Mouse (Mus musculus): ENCODE data around the gene Eml2. TPM values are rescaled to one million over a fixed set of nuclear protein-coding genes. Genes with fewer than 3 reads are reported as not detected.
A peak's percentile ranks its signal among the peaks of the same experiment; 100 is the strongest.

Eml2 gene
- polyA plus RNA-seq, 1 experiment from 2014 or later = 6.1 TPM

DNA sequence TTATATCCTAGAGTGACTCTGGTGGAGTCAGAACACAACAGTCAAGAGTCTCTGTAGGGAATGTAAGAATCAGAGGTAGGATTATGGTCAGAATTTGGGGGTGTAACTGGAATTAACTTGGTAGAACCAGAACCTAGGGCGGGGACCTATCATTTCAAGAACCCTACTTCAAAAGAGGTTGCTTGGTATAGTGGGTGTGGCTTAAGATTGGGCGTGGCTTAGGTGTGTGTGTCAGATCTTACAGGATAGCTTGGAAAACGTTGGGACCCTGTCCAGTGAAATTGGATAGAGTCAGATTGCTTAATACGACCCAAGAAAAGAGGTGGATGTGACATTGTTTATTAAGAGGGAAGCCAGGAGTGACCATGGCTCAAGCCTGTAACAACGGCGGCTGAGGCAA is 3.7 kb downstream of the Eml2 start:
- Histone ChIP-seq H3K9ac (no peak overlapping the region), H3K9me3 (replicated peaks) (0 out of 2 replicates have a peak, but pooled peaks cover 7% of the 10 kb centered on the region), H3K4me2 (replicated peaks) (peak overlapping the region; percentile 56), H3K36me3 (peaks cover 13% of the 10 kb centered on the region; the same call in 1 of the 2 replicates), H3K27ac (no peak overlapping the region), H3K4me3 (0 out of 2 replicates have a peak overlapping the region, but pooled peaks have one; percentile 25), H3K27me3 (peaks cover 65% of the 10 kb centered on the region), H3K4me1 (peaks cover 49% of the 10 kb centered on the region)
- 38% methylated on average over 6 of the region's 6 CpGs for whole genome bisulfite sequencing
- no peak for ATAC-seq (ENCODE audit: low FRiP score)

DNA sequence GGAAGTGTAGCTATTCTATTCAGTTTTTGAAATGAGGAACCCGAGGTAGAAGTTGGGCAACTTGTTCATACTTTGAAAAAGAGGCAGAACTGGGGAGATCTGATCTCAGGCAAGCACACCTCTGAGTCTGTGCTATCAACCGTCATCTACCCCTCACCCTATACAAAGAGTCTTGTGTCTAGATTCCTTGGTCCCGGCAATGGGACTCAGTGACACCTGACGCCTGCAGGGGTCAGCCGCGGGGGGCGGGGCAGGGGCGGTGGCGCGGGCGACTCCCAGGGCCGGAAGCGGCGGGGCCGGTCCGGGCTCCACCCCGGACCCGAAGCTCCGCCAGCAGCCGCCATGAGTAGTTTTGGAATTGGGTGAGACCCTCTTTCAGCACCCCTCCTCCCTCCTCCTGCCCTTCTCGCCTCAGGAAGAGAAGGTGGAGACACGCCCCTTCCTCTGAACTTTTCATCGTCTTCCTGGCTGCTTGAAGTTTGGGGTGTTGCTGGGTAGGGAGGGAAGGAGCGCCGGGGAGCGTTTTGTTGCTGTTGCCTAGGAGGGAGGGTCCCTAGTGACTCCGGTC is 4.7 kb downstream of the Eml2 start:
- Histone ChIP-seq H3K27ac (no peak overlapping the region), H3K27me3 (peaks cover 58% of the 10 kb centered on the region), H3K4me3 (peak overlapping the region; percentile 41), H3K9me3 (replicated peaks) (0 out of 2 replicates have a peak, but pooled peaks cover 7% of the 10 kb centered on the region), H3K4me1 (peaks cover 47% of the 10 kb centered on the region), H3K4me2 (replicated peaks) (peak overlapping the region; percentile 52), H3K36me3 (peaks cover 18% of the 10 kb centered on the region), H3K9ac (peak overlapping the region; percentile 53; the same call in 1 of the 2 replicates)
- WGBS = 2% methylated on average over 26 of the region's 27 CpGs
- no peak for ATAC-seq (ENCODE audit: low FRiP score)

DNA sequence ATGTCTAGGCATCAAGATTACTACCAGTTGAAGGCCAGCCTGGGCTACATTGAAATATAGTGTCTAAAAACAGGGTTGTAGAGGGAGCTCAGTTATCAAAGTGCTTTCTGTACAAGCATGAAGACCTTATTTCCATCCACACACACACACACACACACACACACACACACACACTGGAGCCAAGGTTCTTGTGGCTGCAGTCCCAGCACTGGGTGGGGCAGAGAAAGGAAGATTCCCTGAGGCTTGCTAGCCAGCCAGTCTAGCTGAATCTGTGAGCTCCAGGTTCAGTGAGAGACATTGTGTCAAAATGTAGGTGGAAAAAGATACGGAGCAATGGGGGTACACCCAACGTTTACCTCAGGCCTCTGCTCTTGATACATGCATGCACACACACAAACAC is 8.0 kb downstream of the Eml2 start:
- peaks cover 40% of the 10 kb centered on the region for H3K36me3 ChIP-seq
- no peak for ATAC-seq (ENCODE audit: low FRiP score)

DNA sequence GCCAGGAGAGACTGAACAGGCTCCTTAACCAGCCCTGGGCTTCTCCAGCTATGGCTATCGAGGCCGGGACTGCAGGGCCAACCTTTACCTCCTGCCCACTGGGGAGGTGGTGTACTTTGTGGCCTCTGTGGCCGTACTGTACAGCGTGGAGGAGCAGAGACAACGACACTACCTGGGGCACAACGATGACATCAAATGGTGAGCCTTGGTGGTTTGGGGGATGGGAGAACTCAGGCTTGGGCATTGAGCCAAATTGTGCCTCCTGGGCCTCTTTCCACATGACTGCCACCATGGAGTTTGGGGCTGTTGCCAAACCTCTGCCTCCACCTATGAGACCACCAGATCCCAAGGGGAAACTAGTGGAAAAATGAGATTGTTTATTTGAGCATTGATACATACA is 8.5 kb downstream of the Eml2 start:
- peaks cover 20% of the 10 kb centered on the region for H3K27me3 ChIP-seq
- H3K9ac ChIP-seq = no peak overlapping the region
- peaks cover 41% of the 10 kb centered on the region for H3K36me3 ChIP-seq
- H3K4me3 ChIP-seq = no peak overlapping the region
- peak; percentile 46; the same call in 1 of the 2 replicates for ATAC-seq (ENCODE audit: low FRiP score)
- peak overlapping the region; percentile 58 for H3K27ac ChIP-seq
- WGBS = 71% methylated on average over 6 of the region's 6 CpGs
- 0 out of 2 replicates have a peak overlapping the region, but pooled peaks have one; percentile 3 for H3K4me2 ChIP-seq (replicated peaks)
- peaks cover 25% of the 10 kb centered on the region for H3K4me1 ChIP-seq
- no peaks in the 10 kb centered on the region for H3K9me3 ChIP-seq (replicated peaks)

More for the DNA sequence above, 8.0 kb downstream of the Eml2 start:
- Histone ChIP-seq H3K9ac (no peak overlapping the region), H3K27me3 (peaks cover 25% of the 10 kb centered on the region), H3K4me3 (no peak overlapping the region), H3K4me1 (peaks cover 30% of the 10 kb centered on the region), H3K4me2 (replicated peaks) (no peak overlapping the region), H3K9me3 (replicated peaks) (no peaks in the 10 kb centered on the region), H3K27ac (peak overlapping the region; percentile 58; the same call in 1 of the 2 replicates)
- 80% methylated on average over 2 of the region's 2 CpGs for WGBS

- no peaks in the 10 kb centered on the region for H3K27me3 ChIP-seq
- peaks cover 82% of the 10 kb centered on the region for H3K36me3 ChIP-seq
- 93% methylated on average over 4 of the region's 4 CpGs for WGBS
- H3K27ac ChIP-seq = no peak overlapping the region
- no peak for ATAC-seq (ENCODE audit: low FRiP score)
- H3K4me2 ChIP-seq (replicated peaks) = no peak overlapping the region
- H3K4me3 ChIP-seq = no peak overlapping the region
- H3K4me1 ChIP-seq = no peaks in the 10 kb centered on the region
- no peak overlapping the region for H3K9ac ChIP-seq
- peaks cover 4% of the 10 kb centered on the region; the same call in 1 of the 2 replicates for H3K9me3 ChIP-seq (replicated peaks)
Observed at GRCm38 (mm10) chr7:19194676-19195075, 18.5 kb downstream of the Eml2 start.

GRCm38 (mm10) chr7:19196676-19197075 is 20.5 kb downstream of the Eml2 start:
- Histone ChIP-seq H3K27ac (no peak overlapping the region), H3K4me2 (replicated peaks) (no peak overlapping the region), H3K36me3 (peaks cover 81% of the 10 kb centered on the region), H3K9ac (no peak overlapping the region), H3K4me1 (no peaks in the 10 kb centered on the region), H3K9me3 (replicated peaks) (peaks cover 4% of the 10 kb centered on the region; the same call in 1 of the 2 replicates), H3K4me3 (no peak overlapping the region), H3K27me3 (no peaks in the 10 kb centered on the region)
- 68% methylated on average over 6 of the region's 6 CpGs for whole genome bisulfite sequencing
- ATAC-seq (ENCODE audit: low FRiP score) = no peak

DNA sequence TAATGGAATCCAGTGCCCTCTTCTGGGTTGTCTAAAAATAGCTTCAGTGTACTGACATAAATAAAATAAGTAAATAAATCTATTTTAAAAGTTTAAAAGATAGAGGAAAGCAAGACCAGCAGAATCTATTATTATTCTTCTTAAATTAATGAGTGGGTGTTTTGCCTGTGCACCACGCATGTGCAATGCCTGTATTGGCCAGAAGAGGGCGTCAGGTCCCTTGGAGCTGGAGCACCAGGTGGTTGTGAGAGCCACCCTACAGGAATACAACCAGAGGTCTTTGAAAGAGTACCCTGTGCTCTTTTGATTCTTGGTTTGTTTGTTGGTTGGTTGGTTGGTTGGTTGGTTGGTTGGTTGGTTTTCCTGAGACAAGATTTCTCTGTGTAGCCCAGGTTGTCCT is 21.8 kb downstream of the Eml2 start:
- Histone ChIP-seq H3K27ac (no peak overlapping the region), H3K27me3 (no peaks in the 10 kb centered on the region), H3K4me2 (replicated peaks) (no peak overlapping the region), H3K36me3 (peaks cover 69% of the 10 kb centered on the region), H3K9ac (no peak overlapping the region), H3K4me3 (no peak overlapping the region), H3K9me3 (replicated peaks) (peaks cover 4% of the 10 kb centered on the region; the same call in 1 of the 2 replicates), H3K4me1 (no peaks in the 10 kb centered on the region)
- ATAC-seq (ENCODE audit: low FRiP score) = no peak
- WGBS = 21% methylated on average over 2 of the region's 2 CpGs

GRCm38 (mm10) chr7:19201660-19202059 is 25.4 kb downstream of the Eml2 start:
- peak; percentile 54 for ATAC-seq (ENCODE audit: low FRiP score)
- no peak overlapping the region for H3K27ac ChIP-seq
- H3K4me1 ChIP-seq = no peaks in the 10 kb centered on the region
- H3K4me3 ChIP-seq = no peak overlapping the region
- WGBS = 73% methylated on average over 12 of the region's 15 CpGs
- peaks cover 65% of the 10 kb centered on the region for H3K36me3 ChIP-seq
- no peaks in the 10 kb centered on the region for H3K27me3 ChIP-seq
- no peak overlapping the region for H3K4me2 ChIP-seq (replicated peaks)
- no peaks in the 10 kb centered on the region for H3K9me3 ChIP-seq (replicated peaks)
- H3K9ac ChIP-seq = no peak overlapping the region

DNA sequence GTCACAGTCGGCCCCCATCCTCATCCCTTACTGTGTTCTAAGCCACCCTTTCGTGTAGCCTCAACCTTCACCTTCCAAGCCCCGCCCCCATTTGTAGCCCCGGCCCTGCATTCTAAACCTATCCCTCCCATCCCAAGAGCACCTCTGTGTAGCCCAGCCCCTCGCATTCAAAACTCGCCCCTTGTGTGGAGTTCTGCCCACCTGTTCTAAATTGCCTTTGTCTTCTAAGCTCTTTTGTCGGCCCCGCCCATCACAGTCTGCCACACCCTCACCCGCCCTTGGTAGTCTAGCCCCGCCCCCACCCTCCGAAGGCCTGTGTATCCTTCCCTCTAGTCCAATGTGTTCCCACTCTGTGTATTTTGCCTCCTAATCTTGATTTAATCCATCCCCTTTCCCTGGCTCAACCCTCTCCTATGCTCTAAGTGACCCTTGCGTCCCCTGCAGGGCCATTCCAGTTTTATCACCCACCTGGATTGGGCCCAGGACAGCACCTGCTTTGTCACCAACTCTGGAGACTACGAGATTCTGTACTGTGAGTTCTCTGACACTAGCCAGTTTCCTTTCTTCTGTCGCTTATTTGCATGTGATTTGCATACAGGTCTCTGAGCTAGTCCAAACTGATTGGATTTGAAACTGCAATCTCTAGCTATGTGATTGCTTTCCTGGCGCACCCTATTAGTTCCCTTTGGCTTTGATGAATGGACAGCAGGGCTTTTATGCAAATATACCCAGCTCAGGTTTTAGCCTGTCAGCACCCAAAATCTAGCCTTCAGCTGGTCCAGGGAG is 26.0 kb downstream of the Eml2 start:
- Histone ChIP-seq H3K9me3 (replicated peaks) (no peaks in the 10 kb centered on the region), H3K36me3 (peaks cover 62% of the 10 kb centered on the region), H3K4me1 (no peaks in the 10 kb centered on the region), H3K27ac (no peak overlapping the region), H3K4me3 (no peak overlapping the region), H3K27me3 (no peaks in the 10 kb centered on the region), H3K9ac (no peak overlapping the region), H3K4me2 (replicated peaks) (no peak overlapping the region)
- ATAC-seq (ENCODE audit: low FRiP score) = 0 out of 2 replicates have a peak, but pooled peaks have one; percentile 14
- 59% methylated on average over 15 of the region's 15 CpGs for WGBS

DNA sequence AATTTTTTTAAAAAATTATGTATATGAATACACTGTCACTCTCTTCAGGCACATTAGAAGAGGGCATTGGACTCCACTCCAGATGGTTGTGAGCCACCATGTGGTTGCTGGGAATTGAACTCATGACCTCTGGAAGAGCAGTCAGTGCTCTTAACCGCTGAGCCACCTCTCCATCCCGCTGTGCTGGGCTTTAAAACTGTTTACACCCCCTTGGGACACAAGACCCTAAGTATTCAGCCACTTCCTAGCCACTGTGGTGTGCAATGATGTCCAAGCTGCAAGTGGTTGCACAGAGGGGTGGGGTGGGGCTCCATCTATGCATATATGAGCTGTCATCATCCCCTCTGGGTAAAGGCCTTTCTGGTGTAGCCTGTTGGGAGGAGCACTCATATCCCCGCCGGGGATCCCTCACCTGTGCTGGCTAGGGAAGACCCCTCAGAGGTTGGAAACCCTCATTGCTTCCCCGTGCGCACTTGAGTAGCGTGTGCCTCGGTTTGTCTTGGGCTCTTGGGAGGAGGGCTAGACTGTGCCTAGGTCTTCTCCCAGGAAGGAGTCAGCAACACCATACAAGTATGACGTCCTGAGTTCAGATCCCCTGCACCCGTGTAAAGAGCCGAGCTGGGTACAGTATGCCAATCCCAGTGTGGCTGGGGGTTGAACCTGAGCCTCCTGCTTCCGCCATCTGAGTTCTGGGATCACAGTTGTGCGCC is 32.1 kb downstream of the Eml2 start:
- Histone ChIP-seq H3K9me3 (replicated peaks) (no peaks in the 10 kb centered on the region), H3K27ac (no peak overlapping the region), H3K9ac (no peak overlapping the region), H3K36me3 (peaks cover 27% of the 10 kb centered on the region), H3K27me3 (peaks cover 10% of the 10 kb centered on the region), H3K4me1 (peaks cover 8% of the 10 kb centered on the region), H3K4me3 (no peak overlapping the region), H3K4me2 (replicated peaks) (no peak overlapping the region)
- WGBS = 82% methylated on average over 13 of the region's 13 CpGs
- ATAC-seq (ENCODE audit: low FRiP score) = no peak

DNA sequence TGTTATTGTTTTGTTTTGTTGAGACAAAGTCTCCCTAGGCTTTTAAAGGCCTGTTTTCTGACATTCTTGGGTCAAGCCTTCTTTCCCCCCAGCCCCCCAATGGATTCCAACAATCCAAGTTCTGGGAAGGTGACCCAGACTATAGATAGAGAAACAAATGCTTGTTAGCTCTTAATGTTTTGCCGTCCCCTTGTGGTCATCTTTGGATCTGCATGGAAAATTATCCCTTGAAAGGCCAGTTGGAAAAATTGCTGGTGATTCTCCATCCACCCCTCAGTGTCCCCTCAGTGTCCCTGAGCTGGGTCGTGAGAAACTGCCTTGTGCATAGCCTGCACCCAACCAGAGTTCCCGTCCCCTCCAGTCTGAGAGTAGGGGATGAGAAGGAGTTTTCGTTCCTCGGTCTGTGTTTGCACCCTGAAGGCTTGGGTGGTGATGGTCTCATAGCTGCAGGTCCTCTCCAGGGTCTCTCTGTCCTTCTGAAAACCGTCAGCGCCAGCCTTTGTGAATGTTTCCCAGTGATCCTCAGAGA is 32.8 kb downstream of the Eml2 start:
- Histone ChIP-seq H3K9me3 (replicated peaks) (no peaks in the 10 kb centered on the region), H3K36me3 (peaks cover 23% of the 10 kb centered on the region), H3K9ac (no peak overlapping the region), H3K4me2 (replicated peaks) (no peak overlapping the region), H3K27ac (no peak overlapping the region), H3K4me1 (peaks cover 8% of the 10 kb centered on the region), H3K4me3 (no peak overlapping the region), H3K27me3 (peaks cover 15% of the 10 kb centered on the region)
- ATAC-seq (ENCODE audit: low FRiP score) = no peak
- 48% methylated on average over 7 of the region's 7 CpGs for WGBS

- peaks cover 17% of the 10 kb centered on the region for H3K27me3 ChIP-seq
- H3K4me1 ChIP-seq = peaks cover 8% of the 10 kb centered on the region
- H3K9ac ChIP-seq = no peak overlapping the region
- H3K4me3 ChIP-seq = no peak overlapping the region
- H3K27ac ChIP-seq = no peak overlapping the region
- WGBS = 93% methylated on average over 4 of the region's 4 CpGs
- no peak overlapping the region for H3K4me2 ChIP-seq (replicated peaks)
- H3K36me3 ChIP-seq = peaks cover 18% of the 10 kb centered on the region
- H3K9me3 ChIP-seq (replicated peaks) = no peaks in the 10 kb centered on the region
- no peak for ATAC-seq (ENCODE audit: low FRiP score)
Observed at GRCm38 (mm10) chr7:19209494-19209893, 33.3 kb downstream of the Eml2 start.

Measured in hindbrain, embryonic 12.5 days (tissue).